Mouse (Mus musculus): ENCODE measurements at regions not wholly inside any gene's neighbourhood (a gene's known extent, or its start where the extent isn't known, plus 50 kb on each side); places are given as distances from the start of the nearest gene placed in this dataset.

- no peak for DNase-seq (ENCODE audit: low spot score in 2 of 2)
Observed at GRCm38 (mm10) chr3:148659024-148659423, 331.3 kb downstream of the Adgrl2 start.

- DNase-seq (ENCODE audit: low spot score in 2 of 2), result no peak
Observed at GRCm38 (mm10) chr3:148658368-148658767, 332.0 kb downstream of the Adgrl2 start.

DNA sequence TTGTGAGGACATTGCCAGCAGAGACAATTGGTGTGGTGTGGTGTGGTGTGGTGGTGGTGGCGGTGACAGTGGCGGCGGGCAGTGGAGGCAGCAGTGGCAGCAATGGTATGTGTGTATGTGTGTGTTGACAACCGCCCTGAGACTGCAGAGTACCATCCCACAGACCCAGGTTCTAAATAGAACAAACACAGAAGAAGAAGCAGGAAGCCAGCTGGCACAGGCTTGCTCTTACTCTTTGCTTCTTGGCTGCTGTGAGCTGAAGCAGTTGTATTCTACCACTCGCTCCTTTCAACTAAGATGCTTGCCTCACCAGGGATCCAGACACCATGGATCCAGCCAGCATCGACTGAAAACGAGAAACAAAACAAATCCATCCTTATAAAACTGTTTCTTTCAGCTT lies 334.2 kb downstream of the Adgrl2 start:
- DNase-seq (ENCODE audit: low spot score in 2 of 2), result no peak

GRCm38 (mm10) chr3:148650241-148650640 lies 340.1 kb downstream of the Adgrl2 start:
- DNase-seq (ENCODE audit: low spot score in 2 of 2), result no peak

DNA sequence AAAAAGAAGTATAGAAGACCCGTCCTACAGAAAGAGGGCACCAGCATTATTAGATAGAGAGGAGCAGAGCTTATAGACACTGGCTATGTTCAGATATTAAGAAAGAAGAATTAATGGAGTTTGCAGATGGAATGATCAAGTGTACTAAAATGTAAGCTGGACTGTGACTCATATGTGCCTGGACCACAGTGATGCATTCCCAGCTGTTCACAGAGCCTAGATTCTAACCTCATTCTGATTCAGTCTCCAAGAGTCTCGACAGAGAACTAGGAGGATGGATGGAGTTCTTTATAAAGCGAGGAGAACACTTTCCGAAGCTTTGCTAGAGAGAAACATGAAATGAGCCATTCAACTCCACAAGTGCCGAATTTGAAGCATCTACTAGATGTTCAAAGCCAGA lies 345.4 kb downstream of the Adgrl2 start:
- no peak for DNase-seq (ENCODE audit: low spot score in 2 of 2)

GRCm38 (mm10) chr3:148641581-148641980 lies 348.8 kb downstream of the Adgrl2 start:
- no peak for DNase-seq (ENCODE audit: low spot score in 2 of 2)

- peak; percentile 60 to 85 for DNase-seq (ENCODE audit: low spot score in 2 of 2)
Observed at GRCm38 (mm10) chr3:148640680-148641101, 349.7 kb downstream of the Adgrl2 start.

DNA sequence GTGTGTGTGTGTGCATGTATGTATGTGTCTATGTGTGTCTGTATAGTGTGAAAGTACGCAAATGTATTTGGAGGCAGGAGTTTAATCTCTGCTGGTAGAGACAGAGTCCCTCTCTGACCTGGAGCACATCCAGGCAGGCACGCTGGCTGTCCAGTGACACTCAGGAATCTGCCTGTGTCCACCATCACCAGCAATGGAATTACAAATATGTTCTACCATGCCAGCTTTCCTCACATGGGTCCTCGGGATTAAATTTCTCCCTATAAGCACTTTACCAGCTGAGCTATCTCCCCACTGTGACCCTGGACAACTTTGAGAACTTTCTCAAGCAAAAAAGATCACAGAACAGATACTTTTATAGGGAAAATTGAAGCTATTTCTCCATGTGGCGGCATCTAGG lies 355.3 kb downstream of the Adgrl2 start:
- peak; percentile 42 to 50 for DNase-seq (ENCODE audit: low spot score in 2 of 2)

DNA sequence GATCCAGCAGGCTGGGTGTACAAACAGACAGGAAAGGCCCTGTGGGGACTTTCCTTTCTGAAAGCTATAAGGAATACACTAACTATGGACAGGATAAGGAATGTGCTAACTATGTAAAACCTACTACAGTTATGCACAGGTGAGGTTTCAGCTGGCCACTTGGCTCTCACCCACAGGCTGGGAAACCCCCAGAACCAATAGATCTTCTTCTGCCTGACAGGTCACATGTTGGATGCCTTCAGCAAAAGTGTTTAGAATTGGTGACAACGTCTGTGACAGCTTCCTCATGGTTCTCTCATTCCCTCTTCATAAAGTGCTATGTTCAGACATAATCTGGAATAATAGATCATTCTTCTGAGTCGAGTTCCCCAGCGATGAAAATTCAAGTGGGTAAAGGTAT lies 356.0 kb downstream of the Adgrl2 start:
- DNase-seq (ENCODE audit: low spot score in 2 of 2), result no peak

DNA sequence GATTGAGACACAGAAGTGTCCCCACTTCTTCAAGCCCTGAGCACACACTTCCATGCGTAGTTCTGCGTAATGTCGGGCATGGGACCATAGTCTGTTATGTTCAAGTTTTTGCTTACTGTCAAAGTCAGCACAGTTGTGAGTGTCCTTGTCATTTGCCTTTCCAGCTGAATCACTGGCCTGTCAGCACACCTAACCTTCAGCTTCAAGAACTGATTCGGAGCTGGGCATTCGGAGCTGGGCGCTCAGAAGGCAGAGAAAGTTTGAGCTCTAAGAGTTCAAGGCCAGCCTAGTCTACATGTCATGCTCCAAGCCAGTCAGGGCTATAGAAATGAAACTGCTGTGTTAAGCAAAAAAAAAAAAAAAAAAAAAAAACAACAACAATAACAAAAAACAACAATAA lies 357.1 kb downstream of the Adgrl2 start:
- DNase-seq (ENCODE audit: low spot score in 2 of 2), result no peak

GRCm38 (mm10) chr3:148632449-148632848 lies 357.9 kb downstream of the Adgrl2 start:
- no peak for DNase-seq (ENCODE audit: low spot score in 2 of 2)

- DNase-seq (ENCODE audit: low spot score in 2 of 2), result no peak
Observed at GRCm38 (mm10) chr3:148631415-148632192, 358.8 kb downstream of the Adgrl2 start.

GRCm38 (mm10) chr3:148630865-148631264 lies 359.5 kb downstream of the Adgrl2 start:
- DNase-seq (ENCODE audit: low spot score in 2 of 2), result no peak

GRCm38 (mm10) chr3:148614971-148615671 lies 375.2 kb downstream of the Adgrl2 start:
- no peak for DNase-seq (ENCODE audit: low spot score in 2 of 2)

- DNase-seq (ENCODE audit: low spot score in 2 of 2), result no peak
Observed at GRCm38 (mm10) chr3:148613443-148613842, 376.9 kb downstream of the Adgrl2 start.

DNA sequence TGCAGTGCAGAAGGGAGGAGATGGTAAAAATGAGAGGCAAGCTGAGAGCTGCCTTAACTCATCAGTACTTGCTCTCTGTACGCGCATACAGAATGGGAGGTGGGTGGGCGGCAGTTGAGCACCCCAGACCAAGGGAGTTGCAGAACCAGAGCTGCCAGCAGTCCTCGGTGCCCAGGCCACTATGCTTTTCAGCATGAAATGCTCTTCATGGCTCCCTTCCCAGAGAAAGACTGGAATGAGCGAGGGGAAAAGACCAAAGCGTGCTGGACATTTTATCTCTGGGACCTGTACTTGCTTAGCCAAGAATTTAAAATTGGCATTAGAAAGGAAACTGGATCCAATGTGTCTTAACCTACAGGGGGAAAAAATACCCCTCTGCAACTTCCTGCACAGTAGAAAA lies 387.1 kb downstream of the Adgrl2 start:
- peak; percentile 22 to 45 for DNase-seq (ENCODE audit: low spot score in 2 of 2)

DNA sequence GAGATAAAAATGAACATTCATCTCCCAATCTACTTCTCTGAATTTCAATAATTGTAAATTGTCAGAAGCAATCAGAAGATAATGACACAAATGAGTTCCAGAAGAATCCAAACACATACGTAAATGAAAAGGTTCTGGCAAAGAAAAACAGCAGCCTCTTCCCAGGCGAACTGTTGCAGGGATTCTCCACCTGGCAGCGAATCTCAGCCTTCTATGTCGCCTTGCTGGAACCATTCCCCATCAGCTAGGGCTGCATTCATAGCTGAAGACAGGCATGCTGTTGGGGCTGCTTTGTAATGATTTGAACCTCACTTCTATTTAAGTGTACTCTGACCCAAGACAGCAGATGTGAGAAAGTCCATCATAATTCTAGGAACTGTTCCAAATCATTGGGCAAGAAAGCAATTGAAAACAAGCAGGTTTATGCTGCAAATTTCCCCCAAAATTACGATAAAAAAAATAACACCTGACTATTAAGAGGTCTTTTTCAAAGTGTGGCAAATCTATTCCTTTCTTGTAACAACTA lies 387.6 kb downstream of the Adgrl2 start:
- DNase-seq (ENCODE audit: low spot score in 2 of 2), result no peak

- DNase-seq (ENCODE audit: low spot score in 2 of 2), result no peak
Observed at GRCm38 (mm10) chr3:148595561-148595960, 394.8 kb downstream of the Adgrl2 start.

DNA sequence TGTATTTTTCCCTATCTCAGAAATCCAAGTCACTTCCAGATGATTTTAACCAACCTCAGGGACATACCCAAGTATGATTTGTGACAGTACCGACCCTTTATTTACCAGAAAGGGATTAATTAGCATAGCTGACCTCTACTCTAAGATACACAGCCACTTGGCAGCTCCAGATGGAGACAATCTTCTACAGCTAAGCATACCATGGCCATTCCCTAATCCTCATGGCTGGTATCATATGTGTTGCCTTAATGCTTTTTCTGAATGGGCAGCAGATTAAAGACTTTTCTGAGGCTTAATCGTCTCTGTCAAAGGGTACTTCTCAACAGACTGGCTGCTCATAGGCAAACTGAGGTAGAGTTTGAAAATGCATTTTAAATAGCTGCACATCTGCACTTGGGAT lies 400.8 kb downstream of the Adgrl2 start:
- DNase-seq (ENCODE audit: low spot score in 2 of 2), result no peak

DNA sequence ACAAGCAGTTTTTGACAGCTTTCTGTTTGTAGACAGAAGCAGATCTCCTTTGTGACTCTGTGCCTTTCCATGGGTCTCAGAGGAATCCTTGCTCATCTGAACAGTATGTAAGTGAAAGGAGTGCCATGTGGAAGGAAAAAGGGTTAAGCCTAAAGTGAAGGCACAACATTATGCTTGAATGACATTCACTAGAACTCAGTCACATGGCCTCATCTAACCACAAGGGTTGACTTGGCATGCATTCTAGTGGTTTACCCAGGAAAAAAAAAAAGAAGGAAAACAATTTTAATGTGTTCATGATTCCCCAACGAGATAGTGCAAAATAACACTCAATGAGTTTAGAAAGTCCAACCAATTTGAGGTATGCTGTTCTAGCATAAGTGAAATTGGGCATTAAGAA lies 414.6 kb downstream of the Adgrl2 start:
- no peak for DNase-seq (ENCODE audit: low spot score in 2 of 2)

- no peak for DNase-seq (ENCODE audit: low spot score in 2 of 2)
Observed at GRCm38 (mm10) chr3:148572493-148572892, 417.9 kb downstream of the Adgrl2 start.

GRCm38 (mm10) chr3:148564716-148565115 lies 425.6 kb downstream of the Adgrl2 start:
- no peak for DNase-seq (ENCODE audit: low spot score in 2 of 2)

GRCm38 (mm10) chr3:148561211-148561610 lies 429.1 kb downstream of the Adgrl2 start:
- DNase-seq (ENCODE audit: low spot score in 2 of 2), result no peak

Measured in heart, adult 9 months (tissue).